Mouse (Mus musculus) urinary bladder, postnatal 4 days (tissue): ENCODE results near the gene Gm20547.
"Not testable (repeated sequence)": the region's sequence is repeated elsewhere in the genome, so short reads cannot be mapped to it uniquely, and the experiment has no call there.

Source experiments
- DNase-seq, 2 experiments: peaks; one replicate each; pipeline ENCODE4 v3.0.0; 2021 to 2022; ENCODE audit warnings: low spot score in 2 of 2

The Gm20547 gene

DNA sequence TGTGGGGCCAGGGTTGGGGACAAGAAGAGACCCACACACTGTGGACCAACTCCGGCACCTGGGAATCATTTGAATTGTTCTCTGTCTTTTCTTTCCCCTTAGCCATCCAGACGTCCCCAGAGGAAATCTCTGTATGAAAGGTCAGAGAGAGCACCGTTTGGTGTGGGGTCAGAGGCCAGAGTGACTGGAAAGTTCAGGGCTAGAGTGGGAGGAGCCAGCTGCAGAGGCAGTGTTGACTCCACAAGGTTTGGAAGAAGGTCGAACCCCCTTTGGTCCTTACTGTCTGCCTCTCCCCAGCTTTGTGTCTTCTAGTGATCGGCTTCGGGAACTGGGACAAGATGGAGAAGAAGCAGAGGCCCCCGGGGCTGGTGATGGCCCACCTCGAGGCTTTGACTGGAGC lies 28.3 kb downstream of the Gm20547 start:
- DNase-seq: no peak

- DNase-seq: no peak
Measured at GRCm38 (mm10) chr17:34850517-34851125, 31.2 kb downstream of the Gm20547 start.

DNA sequence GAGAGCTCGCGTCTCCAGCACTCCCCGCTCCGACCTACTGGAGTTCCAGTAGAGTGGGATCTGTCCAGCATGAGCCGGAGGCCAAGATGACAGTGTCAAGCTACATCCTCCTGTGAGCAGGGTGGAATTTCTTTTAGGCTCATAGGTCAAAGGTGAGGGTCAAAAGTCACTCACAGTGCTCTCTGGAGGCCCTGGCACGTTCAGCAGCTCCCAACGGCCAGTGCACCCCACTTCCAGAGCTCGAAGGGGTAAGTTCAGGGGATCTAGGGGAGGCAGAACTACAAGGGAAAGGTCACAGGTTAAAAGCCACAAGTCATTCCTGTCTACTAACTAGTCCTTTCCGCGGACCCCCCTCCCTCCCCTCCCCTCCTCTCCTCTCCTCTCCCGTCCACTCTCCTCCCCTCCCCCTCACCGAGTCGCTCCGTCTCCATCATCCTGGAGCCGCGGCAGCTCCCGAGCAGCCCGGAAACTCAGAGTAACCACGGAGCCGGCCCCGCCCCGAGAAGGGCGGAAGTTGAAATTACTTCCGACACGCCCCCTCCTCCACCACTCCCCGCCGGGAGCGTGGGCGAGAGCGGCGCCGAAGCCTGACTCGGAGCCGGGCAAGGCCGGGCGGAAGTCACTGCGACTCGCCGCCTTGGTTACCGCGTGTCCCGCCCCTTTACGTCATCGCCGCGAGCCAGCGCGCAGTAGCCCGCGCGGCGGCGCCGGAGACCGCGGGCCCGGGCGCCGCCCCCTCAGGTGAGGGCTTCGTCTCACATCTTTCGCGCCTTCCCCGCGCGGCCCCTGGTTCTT lies 31.9 kb downstream of the Gm20547 start, which contains the start of the genes Skiv2l and Nelfe:
Skiv2l (minus strand) TSS at position 489 of the 795 bp plus-strand sequence.
Nelfe (plus strand) TSS at position 670 of the 795 bp plus-strand sequence.
- DNase-seq: peak; percentile 97 to 98

DNA sequence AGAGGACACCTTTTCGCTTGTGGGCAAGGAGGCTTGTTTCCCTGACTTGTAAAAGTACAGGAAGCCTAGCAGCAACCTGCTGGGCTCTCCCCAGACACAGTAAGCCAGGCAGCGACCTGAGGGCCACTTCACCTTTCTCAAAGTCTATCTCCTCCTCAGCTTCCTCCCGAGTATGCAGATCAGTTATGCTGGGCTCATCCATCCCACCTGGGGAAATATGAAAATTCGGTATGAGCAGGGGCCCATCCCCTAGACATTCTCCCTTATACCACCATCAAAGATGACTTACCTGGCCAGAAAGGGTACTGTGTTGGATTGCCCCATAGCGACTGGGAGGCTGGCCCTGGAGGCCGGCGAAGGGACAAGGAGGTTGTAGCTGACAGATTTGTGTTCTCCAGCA lies 34.2 kb downstream of the Gm20547 start:
- DNase-seq: no peak

- no peak for DNase-seq
Measured at GRCm38 (mm10) chr17:34847192-34847591, 34.6 kb downstream of the Gm20547 start.

DNA sequence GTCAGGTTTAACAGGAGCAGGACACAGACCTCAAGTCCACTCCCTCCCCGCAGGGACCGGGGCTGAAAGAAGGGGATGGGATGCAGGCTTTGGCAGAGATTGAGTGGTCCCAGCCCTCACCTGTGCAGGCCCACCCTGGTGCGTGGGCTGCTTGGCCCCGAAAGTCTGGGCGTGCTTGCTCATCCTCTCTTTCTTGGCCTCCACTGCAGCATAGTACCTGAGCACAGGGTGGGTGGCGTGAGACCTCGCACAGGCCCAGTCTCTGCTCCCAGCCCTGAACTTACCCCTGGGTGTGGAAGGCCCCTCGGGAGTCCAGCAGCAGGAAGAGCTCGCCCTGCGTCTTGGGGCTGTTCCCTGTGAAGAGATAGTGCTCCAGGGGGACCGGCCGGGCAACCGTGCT lies 37.0 kb downstream of the Gm20547 start:
- no peak for DNase-seq

DNA sequence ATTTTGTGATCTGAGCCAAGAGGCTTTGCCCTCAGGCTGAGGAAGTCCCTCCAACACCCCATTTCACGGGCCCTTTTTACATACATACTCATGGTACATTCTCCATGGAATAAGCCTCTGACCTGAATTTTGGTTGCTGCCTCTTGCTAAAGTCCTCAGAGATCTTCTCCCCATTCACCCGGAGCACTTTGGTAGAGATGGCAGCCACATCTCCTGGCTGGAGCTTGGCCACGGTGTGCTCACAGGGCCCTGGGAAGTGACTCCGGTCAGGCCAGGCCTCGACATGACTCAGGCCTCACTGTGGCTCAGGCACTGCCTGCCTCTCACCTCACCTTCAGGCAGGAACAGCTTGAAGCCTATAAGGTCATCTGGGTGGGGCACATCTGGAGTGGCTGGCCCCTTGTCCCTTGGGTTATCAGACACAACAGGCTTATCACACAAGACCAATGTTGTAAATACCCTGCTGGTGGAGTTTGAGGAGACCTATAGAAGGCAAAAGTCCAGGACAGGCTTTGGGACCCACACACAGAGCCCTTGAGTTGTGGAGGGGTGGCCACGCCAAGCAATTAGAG lies 41.0 kb downstream of the Gm20547 start:
- no peak for DNase-seq

GRCm38 (mm10) chr17:34838785-34839184 lies 43.1 kb downstream of the Gm20547 start:
- DNase-seq: no peak

GRCm38 (mm10) chr17:34837464-34838324 lies 44.1 kb downstream of the Gm20547 start:
- no peak for DNase-seq

- peak; percentile 95 to 97 for DNase-seq
Measured at GRCm38 (mm10) chr17:34836856-34837221, 45.0 kb downstream of the Gm20547 start, which contains the start of the genes Stk19 and Dxo. Gene Stk19, minus strand, starts transcription at chr17:34836945. Gene Dxo, plus strand, starts transcription at chr17:34837019.

DNA sequence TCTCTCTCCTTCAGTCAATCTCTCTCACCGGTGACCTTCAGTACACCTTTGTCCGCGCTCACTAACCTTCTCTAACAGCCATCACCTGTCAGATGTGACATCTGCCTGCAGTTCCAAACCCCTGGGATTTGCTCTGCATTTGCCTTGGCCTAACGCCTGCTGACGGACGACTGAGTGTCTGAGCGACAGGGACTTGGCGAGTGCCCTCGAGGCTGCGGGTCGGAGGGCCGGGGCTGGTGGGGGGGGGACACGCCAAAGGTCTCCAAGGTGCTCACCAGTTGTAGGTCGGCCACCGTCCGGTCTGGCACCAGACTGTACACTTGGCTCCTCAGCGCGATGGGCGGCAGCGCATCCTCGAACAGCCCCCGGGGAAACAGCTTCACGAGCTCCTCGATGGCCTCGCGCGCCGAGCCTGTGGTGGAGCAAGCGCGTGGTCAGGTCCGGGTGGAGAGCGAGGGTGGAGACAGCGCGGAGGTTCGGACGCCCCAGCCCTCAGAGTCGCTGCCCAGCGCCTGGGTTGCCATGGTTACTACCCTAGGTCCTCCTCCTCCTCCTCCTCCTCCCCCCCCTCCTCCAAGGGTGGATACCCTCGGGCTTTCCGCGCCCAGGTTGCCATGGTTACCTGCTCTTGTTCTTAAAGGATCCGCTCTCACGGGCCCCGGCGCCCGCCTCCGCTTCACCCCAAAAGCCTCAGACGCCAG lies 45.5 kb downstream of the Gm20547 start:
- DNase-seq: no peak

- not testable (repeated sequence) for DNase-seq
Measured at GRCm38 (mm10) chr17:34830776-34831175, 51.1 kb downstream of the Gm20547 start.

DNA sequence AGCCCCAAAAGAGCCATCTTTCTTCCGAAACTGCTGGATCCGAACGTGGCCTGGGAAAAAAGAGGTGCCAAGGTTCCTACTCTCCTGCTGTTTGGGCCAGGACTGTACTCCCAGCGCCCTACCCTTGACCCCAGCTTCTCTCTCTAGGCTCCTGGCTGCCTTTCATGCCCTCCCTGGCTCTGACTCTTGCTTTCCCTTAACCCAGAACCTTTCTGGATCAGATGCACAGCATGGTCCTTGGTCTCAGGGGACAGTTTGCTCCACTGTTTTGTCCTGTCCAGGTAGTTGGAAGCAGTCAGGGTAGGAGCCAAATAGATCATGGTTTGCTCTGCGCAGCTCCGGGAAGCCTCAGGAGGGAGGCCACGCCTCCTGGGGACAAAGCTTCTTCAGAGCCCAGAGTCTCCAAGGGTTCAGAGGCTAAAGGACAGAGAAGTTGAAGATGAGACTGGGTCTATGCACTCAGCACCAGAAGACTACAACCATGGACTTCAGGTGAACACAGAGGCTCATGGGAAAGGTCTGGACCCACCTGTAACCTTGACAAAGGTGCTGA lies 66.9 kb downstream of the Gm20547 start:
- no peak for DNase-seq

GRCm38 (mm10) chr17:34813747-34814146 lies 68.1 kb downstream of the Gm20547 start:
- not testable (repeated sequence) for DNase-seq

GRCm38 (mm10) chr17:34811275-34811674 lies 70.6 kb downstream of the Gm20547 start:
- no peak for DNase-seq

DNA sequence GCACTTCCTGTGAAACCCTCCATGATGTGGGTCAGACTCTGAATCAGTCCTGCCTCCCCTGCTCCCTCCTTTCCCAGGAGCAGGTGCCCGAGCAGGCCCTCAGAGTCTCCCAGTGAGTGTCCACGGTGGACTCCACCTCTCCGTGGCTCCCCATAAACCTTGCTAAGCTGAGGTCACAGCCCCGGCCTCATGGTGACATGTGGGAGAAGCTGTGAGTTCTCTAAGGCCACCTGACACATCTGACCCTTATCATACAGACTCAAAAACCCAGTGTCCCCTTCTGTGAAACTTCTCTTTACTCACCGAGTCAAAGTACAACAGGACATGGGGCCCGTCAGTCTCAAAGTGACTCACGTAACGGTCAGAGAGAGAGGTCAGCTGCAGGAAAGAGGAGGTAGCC lies 71.0 kb downstream of the Gm20547 start:
- not testable (repeated sequence) for DNase-seq

DNA sequence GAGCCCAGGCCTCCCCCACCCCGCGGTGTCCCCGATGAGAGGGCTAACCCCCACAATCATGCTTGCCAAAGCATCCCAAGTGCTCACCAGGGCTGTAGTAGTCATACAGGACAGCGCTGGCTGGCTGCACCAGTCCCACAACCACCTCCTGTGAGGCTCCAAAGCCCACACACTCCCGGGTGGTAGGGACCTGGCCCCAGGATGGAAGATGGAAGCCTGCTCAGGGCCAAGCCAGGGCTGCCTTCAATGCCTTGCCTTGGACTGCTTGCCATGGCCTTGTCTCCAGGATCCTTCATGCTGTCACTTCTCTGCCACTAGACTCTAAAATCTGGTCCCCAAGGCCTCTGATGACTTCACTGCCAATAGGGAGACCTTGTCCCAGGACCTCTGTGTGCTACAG lies 71.4 kb downstream of the Gm20547 start:
- DNase-seq: not testable (repeated sequence)

DNA sequence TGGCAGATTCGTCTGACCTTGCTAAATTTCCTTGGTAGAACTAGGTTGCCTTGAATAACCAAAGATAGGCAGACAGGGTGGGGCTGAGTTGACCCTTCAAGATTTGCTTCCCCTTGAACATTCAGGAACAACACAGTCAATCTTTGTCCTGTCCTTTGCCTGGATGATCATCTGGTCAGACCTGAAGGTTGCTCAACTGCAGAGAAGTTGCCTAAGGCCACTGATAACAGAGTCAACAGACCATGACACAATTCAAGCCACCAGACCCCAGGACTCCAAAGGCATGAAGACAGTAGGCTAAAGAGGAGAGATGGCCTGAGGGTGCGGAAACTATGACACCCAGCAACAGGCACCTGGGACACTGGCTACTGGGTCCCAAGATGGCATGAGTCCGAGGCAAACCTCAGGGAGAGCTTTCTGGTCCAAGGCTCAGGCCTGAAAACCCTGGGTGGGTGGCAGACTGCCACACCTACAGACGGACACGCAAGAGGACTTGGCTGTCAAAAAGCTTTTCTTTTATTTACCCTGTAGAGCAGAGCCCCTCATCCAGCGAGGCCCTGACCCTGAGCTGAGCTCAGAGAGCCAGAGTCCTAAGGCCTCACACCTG lies 73.1 kb downstream of the Gm20547 start:
- DNase-seq: no peak

DNA sequence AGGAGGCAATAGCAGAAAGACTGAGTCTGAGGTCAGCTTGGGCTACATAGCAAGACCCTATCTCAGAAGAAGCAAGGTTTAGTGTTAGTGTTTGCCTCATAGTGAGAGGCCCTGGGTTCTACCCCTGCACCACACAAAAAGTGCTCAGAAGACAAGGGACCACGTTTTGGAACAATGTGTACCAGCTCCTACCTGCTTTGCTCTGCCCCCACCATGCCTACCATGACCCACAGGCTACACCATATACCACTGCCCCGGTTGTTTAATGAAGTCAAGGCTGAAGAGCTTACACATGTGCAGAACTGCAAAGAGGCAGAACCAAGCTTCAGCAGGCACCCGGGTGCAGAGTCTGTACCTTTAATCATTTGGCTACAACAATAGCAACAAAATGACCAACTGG lies 74.7 kb downstream of the Gm20547 start:
- DNase-seq: no peak
